Mouse (Mus musculus) hindbrain, embryonic 10.5 days (tissue): ENCODE measurements around the gene Wbp1. TPM values are rescaled to one million over a fixed set of nuclear protein-coding genes. Genes with fewer than 3 reads are reported as not detected.

Source experiments
- DNase-seq: peaks from one replicate; pipeline ENCODE4 v3.0.0-alpha.2; 2017; ENCODE audit warnings: low spot score
- H3K27ac ChIP-seq: fragments of 300-500 bp; sonication (generic); 2 replicates; pipeline ENCODE4 v1.5.1; 2016; ENCODE audit warnings: mild to moderate bottlenecking, moderate library complexity
- H3K27me3 ChIP-seq: fragments of 300-500 bp; sonication (generic); 2 replicates; pipeline ENCODE4 v1.6.1; 2016; ENCODE audit warnings: mild to moderate bottlenecking; ENCODE audit not compliant: poor library complexity, insufficient read depth, severe bottlenecking
- H3K36me3 ChIP-seq: fragments of 300-500 bp; sonication (generic); 2 replicates; pipeline ENCODE4 v1.6.1; 2016; ENCODE audit warnings: mild to moderate bottlenecking, moderate library complexity
- H3K4me1 ChIP-seq: fragments of 300-500 bp; sonication (generic); replicated peaks from 2 replicates; pipeline ENCODE4 v1.6.1; 2016; ENCODE audit warnings: mild to moderate bottlenecking
- H3K4me3 ChIP-seq: fragments of 300-500 bp; sonication (generic); 2 replicates; pipeline ENCODE4 v1.5.1; 2016; ENCODE audit warnings: mild to moderate bottlenecking, moderate library complexity
- H3K9me3 ChIP-seq: fragments of 300-500 bp; sonication (generic); 2 replicates; pipeline ENCODE4 v1.6.1; 2016; ENCODE audit warnings: mild to moderate bottlenecking, moderate library complexity
- WGBS: fragments of 180-500 bp; shearing (Covaris S2); methylation state at CpG from one replicate; pipeline ENCODE4 v1.1.7; 2016; 5-methylcytosine and 5-hydroxymethylcytosine counted together
- polyA plus RNA-seq: library from polyadenylated mRNA; unstranded; fragments of >200 nt; fragmentation: Nextera tagmentation; extraction: Ambion mirVana; gene quantifications from 2 replicates; pipeline ENCODE4 v1.2.1, GENCODE M21; 2016

Wbp1 gene
- polyA plus RNA-seq, 1 experiment from 2014 or later = 245 TPM

DNA sequence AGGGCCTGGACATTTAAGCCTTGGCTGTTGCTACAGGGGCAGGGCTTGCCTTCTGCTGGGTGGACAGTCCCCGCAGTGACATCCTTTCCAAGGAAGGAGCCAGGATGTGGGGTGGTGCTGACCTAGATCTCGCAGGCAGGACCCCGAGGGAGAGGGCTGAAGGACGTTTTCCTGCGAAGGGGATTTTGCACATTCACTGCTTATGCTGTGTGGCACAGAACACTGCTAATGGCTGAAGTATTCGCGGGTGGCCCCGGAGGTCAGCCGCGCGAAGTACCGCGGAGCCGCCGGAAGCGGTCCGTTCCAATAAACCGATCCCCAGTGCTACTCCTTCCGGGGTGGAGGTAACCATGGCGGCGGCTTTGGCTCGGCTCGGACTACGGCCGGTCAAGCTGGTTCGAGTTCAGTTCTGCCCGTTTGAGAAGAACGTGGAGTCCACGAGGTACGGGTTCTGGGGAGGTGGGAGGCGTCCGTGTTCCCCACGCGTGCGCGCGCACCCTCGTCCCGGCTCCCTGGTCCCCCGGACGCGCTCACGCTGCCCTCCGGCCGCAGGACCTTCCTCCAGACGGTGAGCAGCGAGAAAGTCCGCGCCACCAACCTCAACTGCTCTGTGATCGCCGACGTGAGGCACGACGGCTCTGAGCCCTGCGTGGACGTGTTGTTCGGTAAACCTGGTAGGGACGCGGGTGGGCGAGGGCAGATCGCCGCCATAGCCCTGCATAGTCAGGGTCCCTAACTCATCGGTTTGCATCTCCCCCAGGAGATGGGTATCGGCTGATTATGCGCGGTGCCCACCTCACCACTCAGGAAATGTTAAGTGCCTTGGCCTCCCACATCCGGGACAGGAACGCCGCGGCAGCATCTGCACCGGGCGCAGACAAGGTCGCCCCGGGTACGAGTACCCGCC is 12.3 kb downstream of the Wbp1 start, which contains the start of gene Mrpl53:
Gene Mrpl53, plus strand, starts transcription at position 279 of the 907 bp plus-strand sequence.
- peak within 1 kb of the TSS; percentile 93 for H3K27ac ChIP-seq
- H3K27me3 ChIP-seq = no peaks in the 10 kb centered on the region
- DNase-seq = peak; percentile 84
- H3K9me3 ChIP-seq = no peaks in the 10 kb centered on the region
- peaks cover 14% of the 10 kb centered on the region; the same call in 1 of the 2 replicates for H3K36me3 ChIP-seq
- H3K4me3 ChIP-seq = peak within 1 kb of the TSS; percentile 80
- peaks cover 29% of the 10 kb centered on the region for H3K4me1 ChIP-seq
- under 1% methylated on average over 76 of the region's 76 CpGs for WGBS

DNA sequence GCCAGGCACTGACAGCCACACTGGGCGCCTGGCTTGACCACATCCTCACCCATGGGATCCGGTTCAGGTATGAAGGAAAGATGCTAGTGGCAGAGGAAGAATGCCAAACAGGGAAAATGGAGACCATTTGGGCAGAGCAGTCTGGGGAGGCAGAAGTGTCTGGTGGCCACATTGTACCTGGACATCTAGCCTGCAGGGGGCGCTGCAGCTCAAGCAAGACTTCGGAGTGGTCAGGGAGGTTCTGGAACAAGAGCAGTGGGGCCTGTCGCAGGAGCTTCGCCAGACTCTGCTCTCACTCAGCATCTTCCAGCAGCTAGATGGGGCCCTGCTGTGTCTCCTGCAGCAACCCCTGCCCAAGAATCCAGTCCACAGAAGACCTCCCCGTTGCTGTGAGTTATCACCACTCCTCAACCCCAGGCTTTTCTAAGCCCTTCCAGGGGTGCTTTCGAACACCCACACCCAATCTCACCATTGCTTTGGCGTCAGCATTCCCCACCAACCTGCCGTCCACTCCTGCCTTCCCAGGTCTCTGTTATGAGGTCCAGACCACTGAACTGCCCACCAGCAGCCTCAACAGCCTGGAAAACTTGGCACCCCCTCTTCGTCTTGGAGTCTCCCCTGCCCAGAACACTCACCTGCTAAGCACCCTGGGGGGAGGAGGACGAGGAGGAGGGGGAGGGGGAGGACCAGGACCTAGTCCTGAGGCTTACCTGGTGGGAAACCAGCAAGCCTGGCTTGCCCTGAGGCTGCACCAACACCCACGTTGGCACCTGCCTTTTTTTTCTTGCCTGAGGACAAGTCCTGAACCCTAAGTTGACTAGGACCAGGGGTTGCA is 13.6 kb downstream of the Wbp1 start:
- H3K27me3 ChIP-seq = peaks cover 9% of the 10 kb centered on the region
- H3K27ac ChIP-seq = peak overlapping the region; percentile 93
- H3K9me3 ChIP-seq = no peaks in the 10 kb centered on the region
- peak overlapping the region; percentile 80 for H3K4me3 ChIP-seq
- peak; percentile 85 for DNase-seq
- peaks cover 14% of the 10 kb centered on the region; the same call in 1 of the 2 replicates for H3K36me3 ChIP-seq
- H3K4me1 ChIP-seq = peaks cover 37% of the 10 kb centered on the region
- 31% methylated on average over 13 of the region's 13 CpGs for WGBS

DNA sequence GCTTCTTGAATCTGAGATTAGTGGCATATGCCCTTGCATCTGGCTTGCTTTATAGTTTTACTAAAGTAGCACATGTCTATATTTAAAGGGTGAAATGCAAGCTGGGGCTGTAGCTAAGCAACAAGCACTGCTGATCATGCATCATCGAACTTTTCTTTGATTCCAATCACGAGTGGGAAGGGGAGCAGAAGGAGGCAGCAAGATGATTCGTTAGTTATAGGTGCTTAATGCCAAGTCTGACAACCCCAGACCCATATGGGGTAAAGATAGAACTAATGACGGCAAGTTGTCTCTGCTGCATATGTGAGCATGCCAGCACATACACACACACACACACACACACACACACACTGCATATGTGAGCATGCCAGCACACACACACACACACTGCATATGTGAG is 17.2 kb downstream of the Wbp1 start:
- 77% methylated on average over 4 of the region's 4 CpGs for whole genome bisulfite sequencing
- no peak for DNase-seq
- H3K27ac ChIP-seq = no peak overlapping the region

DNA sequence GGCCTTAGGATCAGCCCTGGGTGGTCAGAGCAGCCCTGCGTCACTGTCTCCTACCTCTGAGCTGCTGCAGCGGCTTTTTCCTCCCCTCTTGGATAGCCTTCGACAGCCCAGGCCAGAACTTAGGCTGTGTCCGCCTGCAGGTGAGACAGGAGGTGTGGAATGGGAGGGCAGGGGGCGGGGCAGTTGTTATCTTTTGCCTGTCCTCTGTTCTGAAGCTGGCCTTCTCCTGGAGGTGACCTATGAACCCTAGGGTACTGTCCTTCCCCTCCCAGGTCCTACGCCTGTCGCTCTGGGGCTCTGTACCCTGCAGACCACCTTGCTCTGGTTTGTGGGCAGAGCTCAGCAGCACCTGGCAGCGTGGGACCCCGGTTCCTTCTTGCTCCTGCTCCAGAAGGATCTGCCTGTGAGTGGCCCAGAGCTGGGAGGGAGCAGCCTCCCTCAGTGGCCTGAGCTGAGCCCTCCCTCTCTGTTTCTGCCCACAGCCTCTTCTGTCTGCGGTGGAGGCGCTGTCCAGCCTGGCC is 18.2 kb downstream of the Wbp1 start:
- Histone ChIP-seq H3K27me3 (peaks cover 25% of the 10 kb centered on the region), H3K4me1 (peaks cover 32% of the 10 kb centered on the region), H3K36me3 (0 out of 2 replicates have a peak, but pooled peaks cover 3% of the 10 kb centered on the region), H3K4me3 (peak overlapping the region; percentile 76), H3K27ac (no peak overlapping the region; the same call in 1 of the 2 replicates), H3K9me3 (no peaks in the 10 kb centered on the region)
- no peak for DNase-seq
- 41% methylated on average over 11 of the region's 11 CpGs for WGBS

More for the DNA sequence above, 17.2 kb downstream of the Wbp1 start:
- Histone ChIP-seq H3K36me3 (0 out of 2 replicates have a peak, but pooled peaks cover 3% of the 10 kb centered on the region), H3K4me3 (no peak overlapping the region), H3K9me3 (no peaks in the 10 kb centered on the region), H3K4me1 (peaks cover 38% of the 10 kb centered on the region), H3K27me3 (peaks cover 25% of the 10 kb centered on the region)

DNA sequence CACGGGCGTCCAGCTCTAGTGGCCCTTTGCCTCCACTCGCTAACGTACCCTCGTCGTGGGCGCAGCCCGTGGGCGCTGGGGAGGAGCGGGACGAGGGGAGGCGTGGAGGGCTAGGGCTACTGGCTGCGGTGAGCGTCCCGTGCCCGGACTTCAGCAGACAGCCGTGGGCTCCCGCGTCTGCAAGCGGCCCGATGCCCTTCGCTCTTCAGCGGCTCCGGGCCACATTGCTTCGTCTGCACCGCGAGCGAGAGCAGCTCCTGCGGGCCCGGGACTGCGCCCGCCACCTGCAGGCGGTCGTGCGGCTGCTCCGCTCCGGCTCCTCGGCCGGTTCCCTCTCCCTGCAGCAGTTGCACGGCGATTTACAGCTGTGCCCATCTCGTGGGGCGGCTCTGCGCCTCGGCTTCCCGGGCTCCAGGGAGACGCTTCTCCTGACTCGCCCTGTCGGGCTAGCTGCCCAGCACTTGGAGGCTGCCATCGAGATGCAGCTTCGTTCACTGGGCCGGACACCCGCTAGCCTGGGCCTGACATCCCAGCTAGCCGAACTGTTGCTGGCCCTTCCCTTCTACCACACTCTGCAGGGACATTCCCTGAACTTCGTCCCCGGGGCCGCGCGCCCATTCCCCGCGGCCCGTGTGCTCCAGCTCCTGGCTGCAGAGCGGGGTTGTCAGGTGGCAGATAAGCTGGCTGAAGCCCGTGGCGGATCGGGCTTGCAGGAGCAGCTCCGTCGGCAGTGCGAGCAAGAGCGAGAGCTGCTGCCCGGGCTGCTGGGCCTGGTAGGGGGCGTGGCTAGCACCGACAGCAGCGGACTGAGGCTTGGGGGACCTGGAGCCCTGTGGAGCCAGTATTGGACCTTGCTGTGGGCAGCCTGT is 19.4 kb downstream of the Wbp1 start:
- Histone ChIP-seq H3K4me3 (peak overlapping the region; percentile 76), H3K4me1 (peaks cover 22% of the 10 kb centered on the region), H3K9me3 (no peaks in the 10 kb centered on the region), H3K27me3 (peaks cover 25% of the 10 kb centered on the region), H3K27ac (peak overlapping the region; percentile 86), H3K36me3 (no peaks in the 10 kb centered on the region)
- DNase-seq = peak; percentile 74
- under 1% methylated on average over 74 of the region's 74 CpGs for WGBS

DNA sequence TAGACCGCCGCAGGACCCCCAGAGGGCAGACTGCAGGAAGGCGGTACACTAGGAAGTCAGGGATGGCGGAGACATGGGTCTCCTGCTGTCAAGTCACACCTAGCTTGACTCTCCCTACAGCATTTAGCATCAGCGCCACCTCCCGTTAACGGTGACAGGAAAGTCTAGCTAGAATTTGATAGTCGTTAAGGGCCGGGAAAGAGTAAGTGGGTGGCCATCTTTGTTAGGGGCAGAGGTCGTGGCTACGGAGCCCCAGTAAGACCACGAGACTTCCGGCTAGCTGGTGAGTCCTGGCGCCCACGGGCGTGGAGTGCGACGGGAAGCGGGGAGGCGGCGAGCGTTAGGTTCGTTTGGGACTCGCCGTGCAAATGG is 20.1 kb downstream of the Wbp1 start, which contains the start of the genes Ccdc142 and Gm42688:
Gene Ccdc142, plus strand, starts transcription at position 286 of the 372 bp plus-strand sequence.
Gene Gm42688, plus strand, starts transcription at position 302 of the 372 bp plus-strand sequence.
- Histone ChIP-seq H3K4me3 (peak within 1 kb of the TSS; percentile 76), H3K36me3 (no peaks in the 10 kb centered on the region), H3K4me1 (peaks cover 22% of the 10 kb centered on the region), H3K27ac (peak within 1 kb of the TSS; percentile 86), H3K9me3 (no peaks in the 10 kb centered on the region), H3K27me3 (peaks cover 27% of the 10 kb centered on the region)
- under 1% methylated on average over 25 of the region's 25 CpGs for WGBS
- peak; percentile 84 for DNase-seq

DNA sequence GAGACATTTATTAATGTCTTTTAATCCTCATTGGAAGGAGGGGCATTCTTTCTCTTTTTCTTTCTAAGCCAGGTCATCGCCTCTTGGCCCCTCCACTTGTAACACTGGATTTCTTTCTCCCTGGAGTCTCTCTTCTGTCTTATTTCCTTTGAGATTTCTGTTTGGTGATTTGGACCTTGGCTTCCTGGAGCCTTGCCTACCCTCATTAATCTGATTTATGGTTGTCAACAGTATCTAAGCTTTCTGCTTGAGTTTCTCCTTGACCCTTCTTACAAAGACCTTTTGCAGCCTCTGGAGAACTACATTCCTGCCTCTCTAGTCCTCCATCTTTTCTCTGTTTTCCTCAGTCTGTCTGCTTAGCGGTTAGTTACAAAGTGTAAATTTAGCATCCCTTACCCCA is 22.9 kb downstream of the Wbp1 start:
- Histone ChIP-seq H3K4me1 (peaks cover 20% of the 10 kb centered on the region), H3K27me3 (peaks cover 33% of the 10 kb centered on the region), H3K4me3 (no peak overlapping the region), H3K9me3 (0 out of 2 replicates have a peak, but pooled peaks cover 5% of the 10 kb centered on the region), H3K36me3 (no peaks in the 10 kb centered on the region), H3K27ac (no peak overlapping the region)
- 73% methylated on average over 2 of the region's 2 CpGs for WGBS
- no peak for DNase-seq

DNA sequence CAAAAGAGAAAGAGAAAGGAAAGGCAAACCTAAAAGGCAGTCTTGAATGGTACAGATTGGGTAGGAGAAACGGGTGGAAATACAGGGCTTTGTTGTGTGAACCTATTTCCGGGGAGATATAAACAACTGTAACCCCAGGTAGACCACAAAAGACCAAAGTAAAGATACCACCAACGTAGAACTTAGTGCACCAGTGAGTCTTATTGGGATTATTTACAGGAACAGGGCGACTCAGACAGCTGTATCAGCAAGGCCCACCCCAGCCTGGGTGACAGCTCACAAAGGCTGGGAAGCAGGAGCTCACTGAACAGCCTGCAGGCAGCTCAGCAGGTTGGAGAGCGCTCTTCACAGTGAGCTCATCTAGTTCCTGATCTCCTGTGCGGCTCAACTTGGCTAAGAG is 25.4 kb downstream of the Wbp1 start:
- WGBS = 43% methylated on average over 6 of the region's 6 CpGs
- no peak overlapping the region for H3K4me3 ChIP-seq

DNA sequence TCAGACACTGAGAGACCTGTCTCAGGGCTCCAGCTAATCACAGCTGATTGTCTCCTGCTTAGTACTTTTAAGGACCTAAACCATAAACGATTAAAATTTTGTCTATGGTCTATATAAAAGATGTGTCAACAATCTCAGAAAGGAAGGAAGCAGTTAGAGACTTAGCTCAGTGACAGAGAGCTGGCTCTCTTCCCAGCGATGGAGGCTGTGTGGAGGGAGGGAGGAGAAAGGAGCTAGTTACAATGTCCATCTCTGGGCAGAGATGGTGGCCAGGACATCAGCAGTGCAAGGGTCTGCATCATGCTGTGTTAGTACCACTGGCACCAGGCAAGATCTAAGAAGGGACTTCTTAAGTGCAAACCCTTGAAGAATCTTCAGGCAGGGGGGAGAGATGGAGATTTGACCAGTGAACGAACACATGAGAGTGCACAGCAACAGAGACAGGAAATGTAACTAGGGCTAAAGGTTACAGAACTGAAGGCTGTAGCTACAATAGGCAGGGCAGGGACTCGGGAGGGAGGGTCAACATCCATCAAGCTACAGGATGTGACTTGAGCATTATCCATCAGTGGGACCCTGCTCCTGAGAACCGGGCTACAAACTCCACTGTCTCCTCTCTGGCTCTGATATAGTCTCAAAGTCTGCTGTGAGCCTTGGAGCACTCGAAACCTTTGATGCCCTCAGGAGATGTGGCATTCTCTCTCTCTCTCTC is 28.8 kb downstream of the Wbp1 start:
- no peak for DNase-seq
- Histone ChIP-seq H3K36me3 (no peaks in the 10 kb centered on the region), H3K27me3 (peaks cover 57% of the 10 kb centered on the region), H3K4me3 (no peak overlapping the region), H3K9me3 (0 out of 2 replicates have a peak, but pooled peaks cover 5% of the 10 kb centered on the region), H3K4me1 (peaks cover 11% of the 10 kb centered on the region), H3K27ac (no peak overlapping the region)
- WGBS = 43% methylated on average over 6 of the region's 6 CpGs

More for the DNA sequence above, 25.4 kb downstream of the Wbp1 start:
- DNase-seq = no peak
- Histone ChIP-seq H3K4me1 (no peaks in the 10 kb centered on the region; the same call in 1 of the 2 replicates), H3K9me3 (0 out of 2 replicates have a peak, but pooled peaks cover 5% of the 10 kb centered on the region), H3K36me3 (no peaks in the 10 kb centered on the region), H3K27me3 (peaks cover 35% of the 10 kb centered on the region), H3K27ac (no peak overlapping the region)

DNA sequence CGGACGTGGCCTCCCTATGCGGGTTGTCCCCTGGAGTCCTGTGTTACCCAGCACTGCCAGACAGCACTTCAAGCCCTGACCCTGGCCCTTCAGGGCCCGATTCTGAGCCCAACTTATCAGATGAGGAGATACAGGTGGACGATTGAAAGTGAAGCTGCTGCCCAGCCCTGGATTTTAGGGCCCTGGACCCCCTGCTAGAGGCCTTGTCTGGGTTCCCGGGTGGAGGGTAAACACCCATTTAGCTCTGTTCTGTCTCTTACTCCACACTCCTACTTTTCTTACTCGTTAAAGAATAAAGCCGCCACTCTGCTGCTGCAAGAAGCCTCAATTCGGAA is 33.5 kb downstream of the Wbp1 start:
- peaks cover 42% of the 10 kb centered on the region for H3K4me1 ChIP-seq
- peaks cover 92% of the 10 kb centered on the region for H3K27me3 ChIP-seq
- DNase-seq = no peak
- 4% methylated on average over 9 of the region's 9 CpGs for WGBS
- H3K9me3 ChIP-seq = no peaks in the 10 kb centered on the region
- H3K27ac ChIP-seq = no peak overlapping the region
- H3K4me3 ChIP-seq = peak overlapping the region; percentile 43
- H3K36me3 ChIP-seq = peaks cover under 1% of the 10 kb centered on the region; the same call in 1 of the 2 replicates

DNA sequence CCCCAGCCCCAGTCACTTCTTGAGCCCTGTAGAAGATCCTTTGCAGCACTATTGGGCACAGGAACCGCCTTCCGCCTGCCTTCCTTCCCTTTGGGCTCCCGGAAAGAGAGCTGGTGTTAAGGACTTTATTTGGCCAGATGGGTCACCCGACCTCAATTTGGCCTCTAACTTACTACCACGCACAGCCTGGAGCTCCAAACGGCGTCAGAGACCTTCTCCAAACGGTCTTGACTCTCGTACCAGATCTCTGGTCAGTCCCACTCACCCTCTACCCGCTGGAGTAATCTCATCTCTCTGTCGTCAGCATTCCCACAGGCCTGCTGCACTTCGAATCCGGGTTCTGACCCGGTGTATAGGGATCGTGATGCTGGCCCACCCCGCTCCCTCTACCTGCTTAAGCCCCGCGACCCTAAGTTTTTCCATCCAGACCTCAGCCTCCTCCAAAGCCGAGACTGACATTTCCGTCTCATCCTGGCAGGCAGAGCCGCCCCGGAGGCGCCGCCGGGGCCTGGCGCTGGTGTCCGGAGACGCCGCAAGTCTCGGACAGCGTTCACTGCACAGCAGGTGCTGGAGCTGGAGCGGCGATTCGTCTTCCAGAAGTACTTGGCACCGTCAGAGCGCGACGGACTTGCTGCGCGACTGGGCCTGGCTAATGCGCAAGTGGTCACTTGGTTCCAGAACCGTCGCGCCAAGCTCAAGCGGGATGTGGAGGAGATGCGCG is 34.0 kb downstream of the Wbp1 start:
- H3K27me3 ChIP-seq = peaks cover 93% of the 10 kb centered on the region
- no peak overlapping the region for H3K27ac ChIP-seq
- 1% methylated on average over 47 of the region's 47 CpGs for WGBS
- H3K9me3 ChIP-seq = no peaks in the 10 kb centered on the region
- peaks cover 6% of the 10 kb centered on the region; the same call in 1 of the 2 replicates for H3K36me3 ChIP-seq
- peak; percentile 58 for DNase-seq
- peaks cover 42% of the 10 kb centered on the region for H3K4me1 ChIP-seq
- peak overlapping the region; percentile 43 for H3K4me3 ChIP-seq
